Mouse (Mus musculus) liver, postnatal 0 days (tissue): Measurements from ENCODE around the gene Chmp6. TPM values are rescaled to one million over a fixed set of nuclear protein-coding genes. Genes with fewer than 3 reads are reported as not detected.

Experiments used
- ATAC-seq: fragments of 200-750 bp; cut with Nextera tagmentation; 2 replicates; pipeline ENCODE4 v1.8.0; 2017; ENCODE audit warnings: mild to moderate bottlenecking, moderate library complexity
- DNase-seq: peaks from one replicate; pipeline ENCODE4 v3.0.0-alpha.2; 2016
- H3K27ac ChIP-seq: fragments of 300-500 bp; sonication (generic); 2 replicates; pipeline ENCODE4 v1.5.1; 2014; ENCODE audit warnings: antibody characterized with exemption, moderate library complexity, mild to moderate bottlenecking, low read depth
- H3K27me3 ChIP-seq: fragments of 300-500 bp; sonication (generic); 2 replicates; pipeline ENCODE4 v1.6.1; 2014; ENCODE audit warnings: low read length, control low read depth, mixed read lengths; ENCODE audit not compliant: insufficient read depth
- H3K36me3 ChIP-seq: fragments of 300-500 bp; sonication (generic); replicated peaks from 2 replicates; pipeline ENCODE4 v1.6.1; 2014; ENCODE audit warnings: mild to moderate bottlenecking, control low read depth, low read length, moderate library complexity, mixed read lengths; ENCODE audit not compliant: insufficient read depth
- H3K4me1 ChIP-seq: fragments of 300-500 bp; sonication (generic); 2 replicates; pipeline ENCODE4 v1.6.1; 2014; ENCODE audit warnings: antibody characterized with exemption, mild to moderate bottlenecking, control low read depth; ENCODE audit not compliant: insufficient read depth
- H3K4me2 ChIP-seq: fragments of 300-500 bp; sonication (generic); 2 replicates; pipeline ENCODE4 v1.6.1; 2014; ENCODE audit warnings: low read depth, mild to moderate bottlenecking, low read length, moderate library complexity, mixed read lengths
- H3K4me3 ChIP-seq: fragments of 300-500 bp; sonication (generic); 2 replicates; pipeline ENCODE4 v1.5.1; 2014; ENCODE audit warnings: low read depth, low read length
- H3K9ac ChIP-seq: fragments of 300-500 bp; sonication (generic); replicated peaks from 2 replicates; pipeline ENCODE4 v1.6.1; 2014; ENCODE audit warnings: mild to moderate bottlenecking, moderate library complexity
- H3K9me3 ChIP-seq: fragments of 300-500 bp; sonication (generic); 2 replicates; pipeline ENCODE4 v1.6.1; 2016; ENCODE audit warnings: mild to moderate bottlenecking, control low read depth, low read length, mixed read lengths
- CTCF ChIP-seq: sonication (generic); IDR thresholded peaks from 2 replicates; pipeline ENCODE4 v1.5.1; 2016; ENCODE audit warnings: antibody characterized with exemption, low read depth
- EP300 ChIP-seq: IDR thresholded peaks from 2 replicates; pipeline ENCODE4 v1.6.1; 2016; ENCODE audit warnings: antibody characterized with exemption, low read depth, mild to moderate bottlenecking
- WGBS: fragments of 180-500 bp; shearing (Covaris S2); extraction: QIAGEN DNeasy Blood & Tissue Kit; methylation state at CpG from one replicate; pipeline ENCODE4 v1.1.7; 2014; ENCODE audit not compliant: insufficient replicate concordance; 5-methylcytosine and 5-hydroxymethylcytosine counted together
- polyA plus RNA-seq: library from polyadenylated mRNA; unstranded; fragments of >200 nt; fragmentation: Nextera tagmentation; extraction: Ambion mirVana; gene quantifications from 2 replicates; pipeline ENCODE4 v1.2.1, GENCODE M21; 2015

The Chmp6 gene
- 28.0 and 30.5 TPM in 2 replicates for polyA plus RNA-seq

GRCm38 (mm10) chr11:119913291-119913934 lies at the start of gene Chmp6:
Gene Chmp6 (plus strand): TSS chr11:119913441.
- H3K4me2 ChIP-seq = peak within 1 kb of the TSS; percentile 92
- H3K9ac ChIP-seq = peak within 1 kb of the TSS; percentile 92
- peaks cover 13% of the 10 kb centered on the region for H3K36me3 ChIP-seq
- peaks cover 34% of the 10 kb centered on the region for H3K4me1 ChIP-seq
- peak within 1 kb of the TSS; percentile 88 for H3K4me3 ChIP-seq
- 2% methylated on average over 47 of the region's 48 CpGs for WGBS
- ATAC-seq (peak; percentile 86), DNase-seq (peak; percentile 86)
- peak within 1 kb of the TSS; percentile 85 for H3K27ac ChIP-seq
- TF ChIP-seq EP300 = no peak
- no peak; the same call in none of the 2 replicates for TF ChIP-seq CTCF
- no peaks in the 10 kb centered on the region for H3K27me3 ChIP-seq
- no peaks in the 10 kb centered on the region for H3K9me3 ChIP-seq

- no peak for DNase-seq
- TF ChIP-seq CTCF (no peak), EP300 (no peak)
- H3K4me3 ChIP-seq = no peak overlapping the region
- H3K4me2 ChIP-seq = no peak overlapping the region
- no peaks in the 10 kb centered on the region for H3K27me3 ChIP-seq
- WGBS = 83% methylated on average over 6 of the region's 6 CpGs
- H3K27ac ChIP-seq = no peak overlapping the region
- no peak for ATAC-seq
- no peaks in the 10 kb centered on the region for H3K9me3 ChIP-seq
- H3K4me1 ChIP-seq = no peaks in the 10 kb centered on the region
- no peak overlapping the region for H3K9ac ChIP-seq
- peaks cover 29% of the 10 kb centered on the region for H3K36me3 ChIP-seq
These were observed 46.4 kb upstream of the Chmp6 start for GRCm38 (mm10) chr11:119866837-119867236.

GRCm38 (mm10) chr11:119868138-119868537 lies 45.1 kb upstream of the Chmp6 start:
- no peak overlapping the region for H3K4me3 ChIP-seq
- TF ChIP-seq EP300 (no peak), CTCF (no peak)
- no peak overlapping the region for H3K27ac ChIP-seq
- H3K9me3 ChIP-seq = no peaks in the 10 kb centered on the region
- 71% methylated on average over 3 of the region's 3 CpGs for WGBS
- H3K4me2 ChIP-seq = no peak overlapping the region
- ATAC-seq = no peak
- no peaks in the 10 kb centered on the region for H3K27me3 ChIP-seq
- no peaks in the 10 kb centered on the region for H3K4me1 ChIP-seq
- DNase-seq = no peak
- H3K36me3 ChIP-seq = peaks cover 35% of the 10 kb centered on the region
- H3K9ac ChIP-seq = no peak overlapping the region

GRCm38 (mm10) chr11:119868556-119868955 lies 44.7 kb upstream of the Chmp6 start:
- Histone ChIP-seq H3K36me3 (peaks cover 36% of the 10 kb centered on the region), H3K4me2 (no peak overlapping the region), H3K9me3 (no peaks in the 10 kb centered on the region), H3K27me3 (no peaks in the 10 kb centered on the region), H3K4me3 (no peak overlapping the region), H3K4me1 (no peaks in the 10 kb centered on the region), H3K27ac (no peak overlapping the region), H3K9ac (no peak overlapping the region)
- no peak for ATAC-seq
- TF ChIP-seq CTCF = no peak
- TF ChIP-seq EP300 = no peak
- no peak for DNase-seq
- WGBS = 83% methylated on average over 4 of the region's 4 CpGs

GRCm38 (mm10) chr11:119871141-119871540 lies 42.1 kb upstream of the Chmp6 start:
- no peak for DNase-seq
- 71% methylated on average over 7 of the region's 7 CpGs for WGBS

GRCm38 (mm10) chr11:119873643-119874042 lies 39.6 kb upstream of the Chmp6 start:
- no peak for TF ChIP-seq CTCF
- no peak for TF ChIP-seq EP300
- H3K36me3 ChIP-seq = peaks cover 31% of the 10 kb centered on the region
- no peak overlapping the region for H3K9ac ChIP-seq
- no peaks in the 10 kb centered on the region for H3K9me3 ChIP-seq
- no peak overlapping the region for H3K4me2 ChIP-seq
- DNase-seq (no peak), ATAC-seq (no peak)
- no peaks in the 10 kb centered on the region for H3K4me1 ChIP-seq
- H3K27ac ChIP-seq = no peak overlapping the region
- H3K4me3 ChIP-seq = no peak overlapping the region
- WGBS = 84% methylated on average over 4 of the region's 4 CpGs
- H3K27me3 ChIP-seq = no peaks in the 10 kb centered on the region

More at GRCm38 (mm10) chr11:119871141-119871540, 42.1 kb upstream of the Chmp6 start:
- Histone ChIP-seq H3K36me3 (peaks cover 37% of the 10 kb centered on the region), H3K9me3 (no peaks in the 10 kb centered on the region), H3K9ac (no peak overlapping the region), H3K4me1 (no peaks in the 10 kb centered on the region), H3K4me3 (no peak overlapping the region), H3K4me2 (no peak overlapping the region), H3K27ac (no peak overlapping the region), H3K27me3 (no peaks in the 10 kb centered on the region)
- no peak for ATAC-seq
- no peak for TF ChIP-seq EP300
- no peak for TF ChIP-seq CTCF

GRCm38 (mm10) chr11:119874841-119875240 lies 38.4 kb upstream of the Chmp6 start:
- no peak for DNase-seq
- WGBS = 43% methylated on average over 1 of the region's 1 CpGs
- H3K4me1 ChIP-seq = no peaks in the 10 kb centered on the region
- no peaks in the 10 kb centered on the region for H3K27me3 ChIP-seq
- no peak overlapping the region for H3K9ac ChIP-seq
- H3K9me3 ChIP-seq = no peaks in the 10 kb centered on the region
- peak overlapping the region; percentile 69; the same call in 1 of the 2 replicates for H3K27ac ChIP-seq
- H3K4me2 ChIP-seq = no peak overlapping the region
- H3K36me3 ChIP-seq = peaks cover 26% of the 10 kb centered on the region
- ATAC-seq = peak; percentile 64
- TF ChIP-seq EP300 = peak; percentile 74
- TF ChIP-seq CTCF = no peak
- no peak overlapping the region for H3K4me3 ChIP-seq
